Mouse (Mus musculus) MEL (cell line): ENCODE data around the gene Itpr1. TPM values are rescaled to one million over a fixed set of nuclear protein-coding genes. Genes with fewer than 3 reads are reported as not detected.

Source experiments
- DNase-seq: peaks from one replicate; pipeline ENCODE4 v3.0.0; 2011; ENCODE audit warnings: low read depth, low spot score
- H3K27ac ChIP-seq: 2 replicates; pipeline ENCODE4 v1.5.1; 2012; ENCODE audit warnings: low read depth, mild to moderate bottlenecking, control low read depth, low read length, moderate library complexity; ENCODE audit not compliant: control insufficient read depth
- H3K27me3 ChIP-seq, 2 experiments: fragments of 150-350 bp in 1 of 2; sonication (generic) in 1 of 2; 2 replicates each; pipeline ENCODE4 v1.6.1; 2012; ENCODE audit warnings: low read length in 2 of 2, mild to moderate bottlenecking in 2 of 2, improper control_type of control experiment in 1 of 2, moderate library complexity in 1 of 2; ENCODE audit not compliant: insufficient read depth in 2 of 2, control insufficient read depth in 1 of 2
- H3K36me3 ChIP-seq, 2 experiments: 2 replicates each; pipeline ENCODE4 v1.6.1; 2012 to 2014; ENCODE audit warnings: low read length in 2 of 2, improper control_type of control experiment in 1 of 2, inconsistent platforms in 1 of 2, mild to moderate bottlenecking in 1 of 2; ENCODE audit not compliant: insufficient read depth in 2 of 2, control insufficient read depth in 1 of 2
- H3K4me1 ChIP-seq, 2 experiments: fragments of 150-350 bp in 1 of 2; sonication (generic) in 1 of 2; 2 replicates each; pipeline ENCODE4 v1.6.1; 2012; ENCODE audit warnings: low read length in 2 of 2, improper control_type of control experiment in 1 of 2, mild to moderate bottlenecking in 1 of 2; ENCODE audit not compliant: insufficient read depth in 2 of 2, control insufficient read depth in 1 of 2
- H3K4me3 ChIP-seq, 2 experiments: fragments of 150-350 bp in 1 of 2; sonication (generic) in 1 of 2; 2 replicates each; pipeline ENCODE4 v1.5.1; 2012; ENCODE audit warnings: low read depth in 2 of 2, low read length in 2 of 2, mild to moderate bottlenecking in 2 of 2, moderate library complexity in 2 of 2, control low read depth in 1 of 2, improper control_type of control experiment in 1 of 2; ENCODE audit not compliant: control insufficient read depth in 1 of 2, insufficient read depth in 1 of 2
- H3K79me2 ChIP-seq: 2 replicates; pipeline ENCODE4 v1.6.1; 2012; ENCODE audit warnings: mild to moderate bottlenecking, low read length, moderate library complexity; ENCODE audit not compliant: control insufficient read depth, poor library complexity, insufficient read depth
- H3K9ac ChIP-seq: 2 replicates; pipeline ENCODE4 v1.6.1; 2012; ENCODE audit warnings: low read depth, mild to moderate bottlenecking, control low read depth, low read length, moderate library complexity; ENCODE audit not compliant: control insufficient read depth, poor library complexity, severe bottlenecking
- H3K9me3 ChIP-seq: fragments of 150-350 bp; sonication (generic); replicated peaks from 2 replicates; pipeline ENCODE4 v1.6.1; 2012; ENCODE audit warnings: mild to moderate bottlenecking, low read length, improper control_type of control experiment, moderate library complexity; ENCODE audit not compliant: insufficient read depth
- BHLHE40 ChIP-seq: IDR thresholded peaks from 2 replicates; pipeline ENCODE4 v1.6.1; 2012; ENCODE audit warnings: low read depth, mild to moderate bottlenecking, inconsistent platforms, low read length, improper control_type of control experiment, borderline replicate concordance
- CTCF ChIP-seq, 3 experiments: IDR thresholded peaks in 2 of 3; conservative IDR thresholded peaks in 1 of 3; 2 replicates each; pipeline ENCODE4 v1.5.1; 2011 to 2012; ENCODE audit warnings: low read length in 3 of 3, low read depth in 2 of 3, mild to moderate bottlenecking in 2 of 3, improper control_type of control experiment in 1 of 3, inconsistent platforms in 1 of 3, mixed read lengths in 1 of 3, moderate library complexity in 1 of 3; ENCODE audit not compliant: control insufficient read depth in 1 of 3, insufficient read depth in 1 of 3, poor library complexity in 1 of 3, severe bottlenecking in 1 of 3
- E2F4 ChIP-seq: IDR thresholded peaks from 2 replicates; pipeline ENCODE4 v1.6.1; 2011; ENCODE audit warnings: low read depth, low read length, improper control_type of control experiment, borderline replicate concordance
- ELF1 ChIP-seq: IDR thresholded peaks from 2 replicates; pipeline ENCODE4 v1.6.1; 2014; ENCODE audit warnings: low read depth, mild to moderate bottlenecking, inconsistent platforms, low read length, improper control_type of control experiment, moderate library complexity
- HCFC1 ChIP-seq: IDR thresholded peaks from 2 replicates; pipeline ENCODE4 v1.6.1; 2012; ENCODE audit warnings: low read depth, mild to moderate bottlenecking, inconsistent platforms, low read length, improper control_type of control experiment, moderate library complexity
- JUND ChIP-seq: IDR thresholded peaks from 2 replicates; pipeline ENCODE4 v1.6.1; 2011; ENCODE audit warnings: low read depth, mild to moderate bottlenecking, improper control_type of control experiment, low read length
- MAFK ChIP-seq: IDR thresholded peaks from 2 replicates; pipeline ENCODE4 v1.6.1; 2011; ENCODE audit warnings: low read depth, mild to moderate bottlenecking, low read length, improper control_type of control experiment, borderline replicate concordance
- MAX ChIP-seq: IDR thresholded peaks from 2 replicates; pipeline ENCODE4 v1.6.1; 2011; ENCODE audit warnings: low read length, improper control_type of control experiment
- MAZ ChIP-seq: IDR thresholded peaks from 2 replicates; pipeline ENCODE4 v1.6.1; 2012; ENCODE audit warnings: low read depth, mild to moderate bottlenecking, inconsistent platforms, low read length, improper control_type of control experiment
- MYB ChIP-seq: IDR thresholded peaks from 2 replicates; pipeline ENCODE4 v1.6.1; 2011; ENCODE audit warnings: mild to moderate bottlenecking, low read depth, low read length, improper control_type of control experiment
- NELFE ChIP-seq: IDR thresholded peaks from 2 replicates; pipeline ENCODE4 v1.6.1; 2011; ENCODE audit warnings: low read depth, low read length, improper control_type of control experiment
- POLR2A ChIP-seq, 2 experiments: IDR thresholded peaks; 2 replicates each; pipeline ENCODE4 v1.6.1; 2011 to 2012; ENCODE audit warnings: low read length in 2 of 2, mild to moderate bottlenecking in 2 of 2, control low read depth in 1 of 2, improper control_type of control experiment in 1 of 2, low read depth in 1 of 2, moderate library complexity in 1 of 2; ENCODE audit not compliant: control insufficient read depth in 1 of 2, insufficient read depth in 1 of 2, poor library complexity in 1 of 2
- POLR2AphosphoS5 ChIP-seq: IDR thresholded peaks from 2 replicates; pipeline ENCODE4 v1.6.1; 2012; ENCODE audit warnings: low read depth, borderline replicate concordance, mild to moderate bottlenecking, inconsistent platforms, low read length, moderate library complexity, mixed read lengths
- RAD21 ChIP-seq: IDR thresholded peaks from 2 replicates; pipeline ENCODE4 v1.6.1; 2011; ENCODE audit warnings: mild to moderate bottlenecking, low read depth, low read length, improper control_type of control experiment
- SMC3 ChIP-seq: IDR thresholded peaks from 2 replicates; pipeline ENCODE4 v1.6.1; 2011; ENCODE audit warnings: low read depth, low read length, improper control_type of control experiment
- TAL1 ChIP-seq: IDR thresholded peaks from 2 replicates; pipeline ENCODE4 v1.6.1; 2012; ENCODE audit warnings: mild to moderate bottlenecking, inconsistent platforms, low read length, moderate library complexity, mixed read lengths
- TBP ChIP-seq: IDR thresholded peaks from 2 replicates; pipeline ENCODE4 v1.8.0; 2011; ENCODE audit warnings: low read depth, low read length, improper control_type of control experiment
- TCF12 ChIP-seq: IDR thresholded peaks from 2 replicates; pipeline ENCODE4 v1.6.1; 2014; ENCODE audit warnings: low read depth, mild to moderate bottlenecking, inconsistent platforms, low read length, improper control_type of control experiment, moderate library complexity
- USF1 ChIP-seq: IDR thresholded peaks from 2 replicates; pipeline ENCODE4 v1.6.1; 2014; ENCODE audit warnings: low read depth, mild to moderate bottlenecking, inconsistent platforms, low read length, improper control_type of control experiment, moderate library complexity
- ZNF384 ChIP-seq: IDR thresholded peaks from 2 replicates; pipeline ENCODE4 v1.6.1; 2012; ENCODE audit warnings: low read depth, mild to moderate bottlenecking, inconsistent platforms, low read length, improper control_type of control experiment
- polyA plus RNA-seq, 2 experiments: library from polyadenylated mRNA; stranded (reverse) in 1 of 2; unstranded in 1 of 2; fragments of >175 nt in 1 of 2; fragments of >200 nt in 1 of 2; gene quantifications; 2 replicates each; pipeline versions ENCODE4 v1.2.1 to v1.2.4; 2012; ENCODE audit warnings: low replicate concordance in 2 of 2, low read depth in 1 of 2; ENCODE audit not compliant: insufficient read length in 2 of 2, insufficient read depth in 1 of 2, missing spikeins in 1 of 2
- total RNA-seq: library from RNA; depleted of rRNA; stranded (reverse); fragments of 300-350 nt; gene quantifications from 2 replicates; pipeline ENCODE4 v1.2.3, GENCODE M21; 2012

The Itpr1 gene
- total and polyA plus RNA-seq, 3 experiments = 15.6 to 19.0 TPM; not detected in 1

GRCm38 (mm10) chr6:108168723-108169122 lies 44.2 kb upstream of the Itpr1 start (continued):
- TF ChIP-seq ZNF384 (peak; percentile 75), MAZ (no peak), HCFC1 (no peak), TAL1 (no peak), TCF12 (peak; percentile 46; the same call in 1 of the 2 replicates), ELF1 (no peak), USF1 (no peak), CTCF (IDR thresholded peaks at IDR 0.05 in 2 of 3, conservative IDR thresholded peaks at IDR 0.05 in 1 of 3; ENCODE audit: control insufficient read depth in 1 of 3, insufficient read depth in 1 of 3, low read depth in 2 of 3, low read length in 3 of 3, poor library complexity in 1 of 3, severe bottlenecking in 1 of 3) (no peak), TBP (no peak), E2F4 (no peak), NELFE (no peak), POLR2AphosphoS5 (no peak), MAX (no peak), MYB (peak; percentile 71), POLR2A (IDR thresholded peaks at IDR 0.05; ENCODE audit: control insufficient read depth in 1 of 2, insufficient read depth in 1 of 2, low read depth in 1 of 2, low read length in 2 of 2, poor library complexity in 1 of 2) (no peak), JUND (no peak), BHLHE40 (peak; percentile 66; the same call in 1 of the 2 replicates), MAFK (no peak; the same call in 1 of the 2 replicates)

- Histone ChIP-seq H3K9ac (no peak overlapping the region), H3K27me3 (no peaks in the 10 kb centered on the region), H3K79me2 (no peaks in the 10 kb centered on the region), H3K4me1 (peaks cover 4 to 34% of the 10 kb centered on the region in 2 experiments; a peak in 3 of 4 replicates), H3K9me3 (no peaks in the 10 kb centered on the region), H3K27ac (no peak overlapping the region), H3K36me3 (peaks cover 0 to 40% of the 10 kb centered on the region in 2 experiments; a peak in 2 of 4 replicates), H3K4me3 (no peak overlapping the region)
- no peak for TF ChIP-seq POLR2AphosphoS5
- no peak for TF ChIP-seq RAD21
- no peak for DNase-seq
Measured at GRCm38 (mm10) chr6:108169466-108169865, 43.4 kb upstream of the Itpr1 start.

- no peak overlapping the region for H3K9ac ChIP-seq
- peaks cover 0 to 26% of the 10 kb centered on the region in 2 experiments; a peak in 2 of 4 replicates for H3K36me3 ChIP-seq
- peak; percentile 42 for DNase-seq
- no peak overlapping the region for H3K27ac ChIP-seq
- H3K9me3 ChIP-seq = no peaks in the 10 kb centered on the region
- no peaks in the 10 kb centered on the region for H3K27me3 ChIP-seq
- TF ChIP-seq CTCF (IDR thresholded peaks at IDR 0.05 in 2 of 3, conservative IDR thresholded peaks at IDR 0.05 in 1 of 3; ENCODE audit: control insufficient read depth in 1 of 3, insufficient read depth in 1 of 3, low read depth in 2 of 3, low read length in 3 of 3, poor library complexity in 1 of 3, severe bottlenecking in 1 of 3) (peak in 2 of 3 experiments; percentile 21 to 41; a peak in 4 of 6 replicates), JUND (no peak), BHLHE40 (no peak), SMC3 (0 out of 2 replicates have a peak, but pooled peaks have one; percentile 12)
- TF ChIP-seq, all 39 proteins: peak for 2
- Histone ChIP-seq H3K79me2 (no peaks in the 10 kb centered on the region), H3K4me1 (peaks cover 4 to 24% of the 10 kb centered on the region in 2 experiments; a peak in 3 of 4 replicates), H3K4me3 (no peak overlapping the region)
Measured at GRCm38 (mm10) chr6:108172219-108172618, 40.7 kb upstream of the Itpr1 start.
